Mouse (Mus musculus): ENCODE measurements at regions not wholly inside any gene's neighbourhood (a gene's known extent, or its start where the extent isn't known, plus 50 kb on each side); places are given as distances from the start of the nearest gene placed in this dataset.

GRCm38 (mm10) chr10:12096678-12097077 lies 753.5 kb downstream of the Epm2a start:
- TF ChIP-seq CTCF (conservative IDR thresholded peaks at IDR 0.05; ENCODE audit: insufficient read depth, insufficient read length, low read depth, low read length) (no peak), POLR2A (IDR thresholded peaks at IDR 0.05; ENCODE audit: low read depth, low read length) (no peak)

Data from kidney, adult 2 months (tissue).